Mouse (Mus musculus) gastrocnemius, adult 8-10 months (tissue): ENCODE data around the gene Tnni1. TPM values are rescaled to one million over a fixed set of nuclear protein-coding genes. Genes with fewer than 3 reads are reported as not detected.

Experiments used
- DNase-seq, 2 experiments: peaks; one replicate each; pipeline ENCODE4 v3.0.0; 2022; ENCODE audit warnings: low spot score in 2 of 2
- total RNA-seq, 4 experiments: library from RNA; stranded (reverse); gene quantifications; 2 replicates each; pipeline ENCODE4 v1.2.4; 2022

Gene Tnni1
- 100 to 1,000 TPM; 238 to 314 (median 288) TPM for total RNA-seq

GRCm38 (mm10) chr1:135778780-135779535 is at the start of gene Tnni1:
Gene Tnni1, plus strand, starts transcription at chr1:135779434.
- DNase-seq: no peak

- DNase-seq: no peak
Observed at GRCm38 (mm10) chr1:135729821-135730220, 49.4 kb upstream of the Tnni1 start.

- DNase-seq: no peak
Observed at GRCm38 (mm10) chr1:135730296-135730695, 48.9 kb upstream of the Tnni1 start.

DNA sequence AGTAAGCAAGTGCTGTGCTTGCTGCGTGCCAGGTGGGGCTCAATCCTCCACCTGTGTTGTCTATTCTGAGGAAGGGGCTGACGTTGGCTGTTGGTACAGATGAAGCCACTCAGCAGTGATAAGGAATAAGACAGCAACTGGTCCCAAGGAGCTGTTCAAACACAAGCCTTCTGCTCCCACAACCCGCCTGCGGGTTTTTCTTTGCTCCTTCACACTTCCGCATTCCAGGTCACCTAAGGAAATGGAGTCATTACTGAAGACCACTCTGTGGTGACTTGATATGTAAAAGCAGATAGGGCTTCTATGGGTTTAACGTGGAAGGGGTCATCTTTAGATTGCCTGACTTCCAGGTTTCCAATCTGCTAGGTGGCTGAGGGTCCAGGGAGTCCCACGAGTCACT is 47.8 kb upstream of the Tnni1 start:
- DNase-seq: no peak

DNA sequence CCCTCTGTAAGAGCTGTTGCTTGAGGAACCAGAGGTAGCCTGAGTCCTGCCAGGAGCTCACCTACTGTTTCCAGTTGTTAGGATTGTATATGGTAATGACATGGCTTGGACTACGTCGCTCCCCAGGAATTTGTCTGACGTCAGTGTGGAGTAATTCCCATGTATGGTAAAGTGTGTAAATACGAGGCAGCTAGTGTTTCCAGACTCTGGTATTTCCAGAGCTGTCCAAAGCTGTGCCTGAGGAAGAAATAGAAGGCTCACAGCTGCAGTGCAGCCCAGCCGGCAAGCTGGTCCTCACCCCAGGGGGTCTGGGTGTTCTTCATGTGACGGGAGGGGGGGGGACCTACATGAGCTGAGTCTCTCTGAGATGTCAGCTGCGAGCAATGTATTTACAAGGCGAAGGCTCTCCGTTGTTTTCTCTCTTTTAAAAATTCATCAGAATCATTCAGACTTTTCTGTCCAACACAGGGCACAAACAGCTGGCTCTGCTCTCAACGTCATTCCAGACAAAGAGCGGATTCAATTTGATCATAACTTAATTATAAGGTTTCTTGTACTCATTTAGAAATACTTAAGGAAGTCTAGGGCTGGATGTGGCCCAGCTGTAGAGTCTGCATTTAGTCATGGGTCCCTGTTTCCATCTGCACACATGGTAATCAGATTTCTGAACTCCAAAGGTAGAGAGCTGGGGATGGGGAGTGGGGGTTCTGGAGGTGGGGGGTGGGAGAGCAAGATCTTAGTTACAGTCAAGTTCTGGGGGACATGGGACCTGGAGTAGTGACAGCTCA is 47.1 kb upstream of the Tnni1 start:
- DNase-seq: no peak

- DNase-seq: no peak
Observed at GRCm38 (mm10) chr1:135734225-135734937, 44.9 kb upstream of the Tnni1 start.

- DNase-seq: no peak
Observed at GRCm38 (mm10) chr1:135735460-135735859, 43.8 kb upstream of the Tnni1 start.

- DNase-seq: no peak
Observed at GRCm38 (mm10) chr1:135744987-135745386, 34.2 kb upstream of the Tnni1 start.

DNA sequence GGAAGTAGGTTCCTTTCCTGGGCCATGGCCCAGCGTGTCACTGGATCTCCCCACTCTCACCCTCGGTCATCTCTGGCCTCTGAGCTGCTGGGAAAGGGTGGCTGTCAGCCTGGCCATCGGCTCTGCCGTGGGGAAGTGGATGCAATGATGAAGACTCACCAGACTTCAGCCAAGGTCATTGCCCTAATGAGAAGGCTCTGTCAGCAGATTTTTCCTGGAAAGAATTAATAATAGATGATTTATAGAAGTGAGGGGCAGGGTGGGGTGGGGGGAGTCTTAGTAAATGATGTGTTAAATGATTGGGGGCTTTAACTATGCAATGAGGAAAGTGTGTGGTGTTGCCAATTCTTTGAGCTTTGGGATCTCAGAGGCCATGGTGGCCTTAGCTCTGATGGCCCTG is 33.0 kb upstream of the Tnni1 start:
- no peak for DNase-seq

DNA sequence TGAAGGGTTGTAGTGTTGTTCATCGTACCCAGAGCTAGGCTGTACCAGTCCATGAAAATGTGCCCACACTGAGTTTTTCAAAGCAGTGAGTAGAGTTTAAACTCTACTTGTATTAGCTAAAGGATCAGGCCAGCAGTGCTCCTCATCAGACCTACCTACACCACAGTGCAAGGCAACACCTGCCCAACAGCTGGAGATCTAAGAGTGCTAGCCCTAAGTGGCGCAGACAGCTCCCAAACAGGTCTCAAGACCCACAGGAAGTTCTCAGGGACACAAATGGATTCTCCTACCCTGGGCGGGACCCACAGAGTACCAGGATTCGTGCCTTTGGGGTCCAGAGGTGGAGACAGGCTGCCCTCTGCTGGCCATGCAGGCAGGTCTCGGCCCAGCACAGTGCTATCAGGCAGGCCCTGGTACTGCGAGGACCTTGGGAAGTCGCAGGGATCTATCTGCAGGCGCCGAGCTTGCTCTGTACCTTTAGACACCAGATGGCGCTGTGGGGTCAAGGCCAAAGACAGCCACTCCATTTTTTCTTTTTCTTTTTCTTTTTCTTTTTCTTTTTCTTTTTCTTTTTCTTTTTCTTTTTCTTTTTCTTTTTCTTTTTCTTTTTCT is 26.4 kb upstream of the Tnni1 start:
- DNase-seq: peak; percentile 87 to 90

DNA sequence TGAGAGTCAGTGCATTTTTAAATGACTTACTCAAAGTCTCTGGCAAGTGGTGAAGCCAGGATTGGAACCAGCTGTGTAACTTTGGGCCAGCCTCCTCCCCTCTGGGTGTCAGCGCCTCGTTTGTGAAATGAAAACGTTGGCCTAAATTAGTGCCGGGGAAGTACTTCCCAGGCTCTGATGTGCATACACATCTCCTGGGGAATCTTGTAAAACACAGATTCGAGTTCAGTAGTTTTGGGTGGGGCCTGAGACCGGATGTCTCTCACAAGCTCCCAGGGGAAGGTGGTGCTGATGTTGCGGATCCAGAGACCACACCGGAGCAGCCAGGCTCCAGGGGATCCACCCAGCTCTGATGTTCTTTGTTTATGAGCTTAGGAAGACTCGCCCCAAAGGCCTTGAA is 23.9 kb upstream of the Tnni1 start:
- DNase-seq: peak; percentile 52 to 69

DNA sequence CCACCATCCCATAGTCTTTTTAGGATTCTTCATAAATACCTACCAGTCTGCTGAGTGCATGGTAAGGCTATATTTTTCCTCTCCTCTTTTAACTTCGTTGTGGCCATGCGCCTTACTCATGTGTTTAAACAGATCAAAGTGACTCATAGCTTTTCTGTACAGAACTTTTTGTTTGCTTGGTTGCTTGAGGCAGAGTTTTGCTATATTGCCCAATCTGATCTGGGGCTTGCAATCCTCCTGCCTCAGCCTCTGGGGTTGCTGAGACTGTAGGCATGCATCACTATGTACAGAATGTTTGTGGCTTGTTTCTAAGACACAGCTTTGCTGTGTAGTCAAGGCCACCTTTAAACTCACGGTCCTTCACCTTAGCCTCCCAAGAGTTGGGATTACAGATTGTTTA is 23.3 kb upstream of the Tnni1 start:
- no peak for DNase-seq

- no peak for DNase-seq
Observed at GRCm38 (mm10) chr1:135757287-135757686, 21.9 kb upstream of the Tnni1 start.

GRCm38 (mm10) chr1:135759685-135760084 is 19.5 kb upstream of the Tnni1 start:
- DNase-seq: no peak

- DNase-seq: no peak
Observed at GRCm38 (mm10) chr1:135760216-135760615, 19.0 kb upstream of the Tnni1 start.

DNA sequence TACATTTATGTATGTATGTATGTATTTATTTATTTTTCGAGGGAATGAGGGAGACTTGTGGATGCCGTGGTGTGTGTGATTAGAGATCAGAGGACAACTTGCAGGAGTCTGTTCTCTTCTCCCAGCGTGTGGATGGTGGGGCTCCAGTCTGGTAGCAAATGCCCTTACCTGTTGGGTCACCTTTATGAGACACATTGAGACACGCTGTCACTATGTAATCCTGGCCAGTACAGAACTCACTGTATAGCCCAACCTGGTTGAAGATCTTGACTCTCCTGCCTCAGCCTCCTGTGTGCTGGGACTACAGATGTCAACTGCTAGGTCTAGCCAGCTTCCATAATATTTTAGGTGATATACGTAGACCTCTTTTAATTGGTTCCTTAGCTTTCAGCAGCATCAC is 17.5 kb upstream of the Tnni1 start:
- DNase-seq: no peak

- no peak for DNase-seq
Observed at GRCm38 (mm10) chr1:135763503-135764205, 15.6 kb upstream of the Tnni1 start.

GRCm38 (mm10) chr1:135764206-135764528 is 15.1 kb upstream of the Tnni1 start:
- no peak for DNase-seq

DNA sequence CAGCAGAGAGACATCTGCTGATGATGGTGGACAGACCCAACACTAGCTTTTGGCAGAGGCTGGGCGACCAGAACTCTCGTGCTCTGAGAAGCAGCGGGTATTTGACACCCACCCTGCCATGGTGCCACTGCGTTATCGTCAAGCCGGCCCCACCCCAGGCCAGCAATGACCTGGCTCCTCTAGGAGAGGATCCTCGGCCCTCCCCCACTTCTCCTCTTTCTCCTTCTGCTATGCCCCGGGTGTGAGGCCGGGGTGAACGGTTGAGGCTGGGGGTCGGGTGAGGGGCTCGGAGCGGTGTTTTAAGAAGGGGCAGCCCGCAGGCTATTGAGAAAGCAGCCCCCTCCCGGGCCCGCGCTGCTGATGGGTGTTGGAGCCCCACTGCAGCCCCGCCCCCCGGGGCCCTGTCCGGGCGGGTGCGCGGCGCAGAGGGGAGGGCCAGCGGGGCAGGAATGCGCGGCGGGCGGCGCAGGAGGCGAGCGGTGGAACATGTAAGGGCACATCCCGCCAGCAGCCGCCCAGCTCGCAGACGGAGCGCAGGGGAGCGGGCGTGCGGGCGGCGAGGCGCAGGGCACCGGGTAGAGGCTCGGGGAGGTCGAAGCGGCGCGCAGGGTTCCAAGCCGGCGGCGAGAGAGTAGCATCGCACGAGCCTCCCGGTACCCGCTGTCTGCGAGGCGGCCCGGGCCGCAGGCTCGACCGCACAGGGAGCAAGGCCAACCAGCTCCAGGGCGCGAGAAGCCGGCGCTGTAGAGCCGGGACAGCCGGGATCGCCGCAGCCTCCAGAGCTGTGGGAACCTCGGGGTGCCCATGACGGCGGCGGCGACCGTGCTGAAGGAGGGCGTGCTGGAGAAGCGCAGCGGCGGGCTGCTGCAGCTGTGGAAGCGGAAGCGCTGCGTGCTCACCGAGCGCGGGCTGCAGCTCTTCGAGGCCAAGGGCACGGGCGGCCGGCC is 13.3 kb upstream of the Tnni1 start, which contains the start of gene Phlda3:
Gene Phlda3, plus strand, starts transcription at position 475 of the 947 bp plus-strand sequence.
- DNase-seq: peak; percentile 81 to 88
